ENCODE assay signal across 8 mouse cellular contexts in genomic region chr2:76675451-76675850, GRCm38 (mm10). TPM values are rescaled to one million over a fixed set of nuclear protein-coding genes. Genes with fewer than 3 reads are reported as not detected.
A peak's percentile ranks its signal among the peaks of the same experiment; 100 is the strongest.
DNase-seq lines count a peak whose midpoint lies in the region; ATAC-seq and TF ChIP-seq lines count a peak whose summit lies in the region.

No protein-coding gene starts in this region.

- H3K27ac ChIP-seq in gastrocnemius, adult 2 months, result peak overlapping the region; percentile 89
- H3K27ac ChIP-seq in heart, embryonic 16.5 days (ENCODE audit: low read length), result peak overlapping the region; percentile 76
- peak overlapping the region; percentile 65 for H3K27ac ChIP-seq in liver, embryonic 13.5 days

- DNase-seq in gastrocnemius, adult 2 months, result no peak
- DNase-seq in gastrocnemius, adult 18-20 months (ENCODE audit: low spot score), result no peak
- peak; percentile 17 to 21 for DNase-seq in thymus, adult 18-20 months
- no peak for DNase-seq in thymus, postnatal 4 days
- DNase-seq in liver, embryonic 13.5 days, result no peak
- DNase-seq in thymus, postnatal 0 days (ENCODE audit: low spot score), result peak; percentile 7
- DNase-seq in gastrocnemius, postnatal 25 days, result no peak

- no peaks in the 10 kb centered on the region for H3K9me3 ChIP-seq in heart, embryonic 16.5 days (replicated peaks; ENCODE audit: control insufficient read depth, low read length)
- no peaks in the 10 kb centered on the region for H3K9me3 ChIP-seq in liver, embryonic 13.5 days (replicated peaks)

- ATAC-seq in heart, embryonic 16.5 days (replicated peaks; ENCODE audit: extremely low read depth, insufficient read depth, low FRiP score), result peak; percentile 8; the same call in 1 of the 2 replicates
- ATAC-seq in liver, embryonic 13.5 days (ENCODE audit: low read depth), result peak; percentile 35

- peak overlapping the region; percentile 81 for H3K4me3 ChIP-seq in gastrocnemius, adult 2 months
- H3K4me3 ChIP-seq in heart, embryonic 16.5 days (ENCODE audit: low read length), result peak overlapping the region; percentile 79
- H3K4me3 ChIP-seq in liver, embryonic 13.5 days (replicated peaks), result peak overlapping the region; percentile 85

- no peaks in the 10 kb centered on the region for H3K27me3 ChIP-seq in heart, embryonic 16.5 days (ENCODE audit: control insufficient read depth, insufficient read depth, low read length)
- H3K27me3 ChIP-seq in liver, embryonic 13.5 days, result no peaks in the 10 kb centered on the region

- H3K36me3 ChIP-seq in heart, embryonic 16.5 days (ENCODE audit: control insufficient read depth, insufficient read depth), result 0 out of 2 replicates have a peak, but pooled peaks cover 2% of the 10 kb centered on the region
- peaks cover 12% of the 10 kb centered on the region for H3K36me3 ChIP-seq in liver, embryonic 13.5 days

- intact Hi-C loops in gastrocnemius, adult 2 months (cut with DNase I), result loop anchor here (1.0 kb wide), 1 partner anchor 27 kb away; the partner anchor contains the start of genes Pjvk and Prkra

- peak overlapping the region; percentile 88 for H3K9ac ChIP-seq in heart, embryonic 16.5 days (ENCODE audit: low read length)
- peak overlapping the region; percentile 84 for H3K9ac ChIP-seq in liver, embryonic 13.5 days

- H3K4me1 ChIP-seq in heart, embryonic 16.5 days (ENCODE audit: control insufficient read depth, insufficient read depth, low read length), result peaks cover 28% of the 10 kb centered on the region
- peaks cover 45% of the 10 kb centered on the region for H3K4me1 ChIP-seq in liver, embryonic 13.5 days (replicated peaks)

- WGBS in heart, embryonic 16.5 days, result under 1% methylated on average over 43 of the region's 44 CpGs
- under 1% methylated on average over 40 of the region's 44 CpGs for WGBS in liver, embryonic 13.5 days (ENCODE audit: insufficient replicate concordance)

- peak overlapping the region; percentile 82 for H3K4me2 ChIP-seq in heart, embryonic 16.5 days (ENCODE audit: low read depth, low read length)
- peak overlapping the region; percentile 80 for H3K4me2 ChIP-seq in liver, embryonic 13.5 days

- TF ChIP-seq CTCF in gastrocnemius, adult 2 months (IDR thresholded peaks at IDR 0.05), result no peak

RNA-seq across cellular contexts. Expression of gene Plekha3, which starts 0.4 kb away (rescaled TPM):
- 10 to 100 TPM; 10.3 to 10.5 TPM for total RNA-seq in gastrocnemius, adult 2 months (2021)
- 10 to 100 TPM; 10.7 TPM for total RNA-seq in gastrocnemius, adult 18-20 months (2021)
- polyA plus RNA-seq in heart, embryonic 16.5 days (2015; fragmentation: Nextera tagmentation; extraction: Ambion mirVana), result 3.2 and 6.1 TPM in 2 replicates
- 3.8 and 4.2 TPM in 2 replicates for polyA plus RNA-seq in liver, embryonic 13.5 days (2015; fragmentation: Nextera tagmentation; extraction: Ambion mirVana)
- polyA plus RNA-seq in thymus, postnatal 0 days (2015; fragmentation: Nextera tagmentation; extraction: Ambion mirVana), result 10.2 and 11.0 TPM in 2 replicates
- total RNA-seq in gastrocnemius, postnatal 25 days (2021), result 1 to 10 TPM; 7.5 to 8.1 TPM

RNA-seq across cellular contexts. Expression of gene Fkbp7, which starts 2.5 kb away (rescaled TPM):
- 1 to 10 TPM; 5.8 to 8.5 TPM for total RNA-seq in gastrocnemius, adult 2 months (2021)
- 1 to 10 TPM; 4.7 to 6.7 TPM for total RNA-seq in gastrocnemius, adult 18-20 months (2021)
- 52.7 and 59.6 TPM in 2 replicates for polyA plus RNA-seq in heart, embryonic 16.5 days (2015; fragmentation: Nextera tagmentation; extraction: Ambion mirVana)
- polyA plus RNA-seq in liver, embryonic 13.5 days (2015; fragmentation: Nextera tagmentation; extraction: Ambion mirVana), result 6.4 and 7.1 TPM in 2 replicates
- 14.2 and 14.4 TPM in 2 replicates for polyA plus RNA-seq in thymus, postnatal 0 days (2015; fragmentation: Nextera tagmentation; extraction: Ambion mirVana)
- total RNA-seq in gastrocnemius, postnatal 25 days (2021), result 10 to 100 TPM; 10.3 to 13.7 TPM

RNA-seq across cellular contexts. Expression of gene Pjvk, which starts 27.2 kb away (rescaled TPM):
- not detected for total RNA-seq in gastrocnemius, adult 2 months (2021)
- not detected for total RNA-seq in gastrocnemius, adult 18-20 months (2021)
- polyA plus RNA-seq in heart, embryonic 16.5 days (2015; fragmentation: Nextera tagmentation; extraction: Ambion mirVana), result 0.12 TPM in 1 of 2 replicates, not detected in the other
- not detected in 2 replicates for polyA plus RNA-seq in liver, embryonic 13.5 days (2015; fragmentation: Nextera tagmentation; extraction: Ambion mirVana)
- polyA plus RNA-seq in thymus, postnatal 0 days (2015; fragmentation: Nextera tagmentation; extraction: Ambion mirVana), result 0.12 and 0.21 TPM in 2 replicates
- total RNA-seq in gastrocnemius, postnatal 25 days (2021), result not detected

RNA-seq across cellular contexts. Expression of gene Prkra, which starts 27.6 kb away (rescaled TPM):
- 1 to 10 TPM; 2.7 to 3.3 TPM for total RNA-seq in gastrocnemius, adult 2 months (2021)
- total RNA-seq in gastrocnemius, adult 18-20 months (2021), result 1 to 10 TPM; 3.0 TPM
- 31.4 and 31.9 TPM in 2 replicates for polyA plus RNA-seq in heart, embryonic 16.5 days (2015; fragmentation: Nextera tagmentation; extraction: Ambion mirVana)
- 9.6 and 11.5 TPM in 2 replicates for polyA plus RNA-seq in liver, embryonic 13.5 days (2015; fragmentation: Nextera tagmentation; extraction: Ambion mirVana)
- 15.4 and 18.6 TPM in 2 replicates for polyA plus RNA-seq in thymus, postnatal 0 days (2015; fragmentation: Nextera tagmentation; extraction: Ambion mirVana)
- 1 to 10 TPM; 4.6 to 5.4 TPM for total RNA-seq in gastrocnemius, postnatal 25 days (2021)

Comparison
In these comparisons a context has a peak if more than half of its experiments do, and no peak if none do; other contexts are left out.
1. DNase-seq: peak in thymus, adult 18-20 months (2 of 2) and thymus, postnatal 0 days (single experiment); none in gastrocnemius, adult 2 months (single experiment), gastrocnemius, adult 18-20 months (single experiment), thymus, postnatal 4 days (single experiment), liver, embryonic 13.5 days (single experiment) and gastrocnemius, postnatal 25 days (single experiment).
2. Peak in every context shown above with its lines, with median percentiles within 50 percentile points of each other: H3K27ac ChIP-seq and H3K4me3 ChIP-seq.